Mouse (Mus musculus) heart, postnatal 0 days (tissue): ENCODE measurements around the gene Etv5.

Source experiments
- CTCF ChIP-seq: IDR thresholded peaks from 2 replicates; pipeline ENCODE4 v1.5.1; 2016; ENCODE audit warnings: antibody characterized with exemption, control low read depth, low read depth
- EP300 ChIP-seq: IDR thresholded peaks from 2 replicates; pipeline ENCODE4 v1.6.1; 2016; ENCODE audit warnings: antibody characterized with exemption, low read depth

GRCm38 (mm10) chr16:22442202-22442601 is 2.7 kb upstream of the Etv5 start:
- TF ChIP-seq CTCF (no peak), EP300 (no peak)
